In genomic region chr2:168078107-168078830, GRCm38 (mm10) we compare ENCODE assay signal across 8 mouse cellular contexts. TPM values are rescaled to one million over a fixed set of nuclear protein-coding genes. Genes with fewer than 3 reads are reported as not detected.
DNase-seq lines count a peak whose midpoint lies in the region; ATAC-seq and TF ChIP-seq lines count a peak whose summit lies in the region.

No protein-coding gene starts in this region.

- H3K27ac ChIP-seq in limb, embryonic 11.5 days (replicated peaks; ENCODE audit: low read depth, low read length): no peak overlapping the region
- H3K27ac ChIP-seq in limb, embryonic 10.5 days: no peak overlapping the region
- peak overlapping the region; percentile 91 for H3K27ac ChIP-seq in lung, embryonic 15.5 days
- H3K27ac ChIP-seq in layer of hippocampus, adult 2 months: no peak overlapping the region

- H3K4me2 ChIP-seq in limb, embryonic 11.5 days (ENCODE audit: low read depth, severe bottlenecking): no peak overlapping the region
- H3K4me2 ChIP-seq in lung, embryonic 15.5 days: 0 out of 2 replicates have a peak overlapping the region, but pooled peaks have one; percentile 14

- H3K9me3 ChIP-seq in limb, embryonic 11.5 days (ENCODE audit: control insufficient read depth, low read length): no peaks in the 10 kb centered on the region
- H3K9me3 ChIP-seq in limb, embryonic 10.5 days (replicated peaks): no peaks in the 10 kb centered on the region
- no peaks in the 10 kb centered on the region for H3K9me3 ChIP-seq in lung, embryonic 15.5 days

- no peak for TF ChIP-seq CTCF in layer of hippocampus, adult 2 months (conservative IDR thresholded peaks at IDR 0.05)

- no peak for DNase-seq in limb, embryonic 11.5 days (ENCODE audit: low spot score)
- DNase-seq in limb, embryonic 10.5 days (ENCODE audit: low spot score): no peak
- peak; percentile 86 for DNase-seq in kidney, adult 11 months
- peak; percentile 65 for DNase-seq in testis, postnatal 10 days (ENCODE audit: low spot score)
- no peak for DNase-seq in adrenal gland, adult (ENCODE audit: inconsistent age in 2 of 2, low spot score in 1 of 2)
- no peak for DNase-seq in layer of hippocampus, adult 2 months (ENCODE audit: low spot score in 2 of 2)
- DNase-seq in layer of hippocampus, adult 9-11 months: no peak

- 32% methylated on average over 15 of the region's 15 CpGs for WGBS in limb, embryonic 11.5 days
- 41% methylated on average over 15 of the region's 15 CpGs for WGBS in limb, embryonic 10.5 days
- 19% methylated on average over 15 of the region's 15 CpGs for WGBS in lung, embryonic 15.5 days

- 0 out of 2 replicates have a peak overlapping the region, but pooled peaks have one; percentile 12 for H3K9ac ChIP-seq in limb, embryonic 11.5 days (ENCODE audit: low read length)
- no peak overlapping the region for H3K9ac ChIP-seq in lung, embryonic 15.5 days

- no peak for ATAC-seq in limb, embryonic 11.5 days (ENCODE audit: insufficient number of reproducible peaks, low FRiP score, low TSS enrichment, low read depth)
- no peak for ATAC-seq in lung, embryonic 15.5 days (ENCODE audit: borderline replicate concordance, extremely low read depth, low FRiP score, low TSS enrichment)

- peaks cover 11% of the 10 kb centered on the region for H3K4me1 ChIP-seq in limb, embryonic 11.5 days (ENCODE audit: control insufficient read depth, insufficient read depth, low read length)
- H3K4me1 ChIP-seq in limb, embryonic 10.5 days: peaks cover 58% of the 10 kb centered on the region
- peaks cover 49% of the 10 kb centered on the region for H3K4me1 ChIP-seq in lung, embryonic 15.5 days

- H3K36me3 ChIP-seq in limb, embryonic 11.5 days (ENCODE audit: control insufficient read depth, insufficient read depth, low read length): no peaks in the 10 kb centered on the region
- H3K36me3 ChIP-seq in limb, embryonic 10.5 days: no peaks in the 10 kb centered on the region
- H3K36me3 ChIP-seq in lung, embryonic 15.5 days: no peaks in the 10 kb centered on the region

- H3K27me3 ChIP-seq in limb, embryonic 11.5 days (ENCODE audit: control insufficient read depth, insufficient read depth, low read length): peaks cover 10% of the 10 kb centered on the region
- peaks cover 47% of the 10 kb centered on the region for H3K27me3 ChIP-seq in limb, embryonic 10.5 days (ENCODE audit: low read depth, poor library complexity, severe bottlenecking)
- peaks cover 39% of the 10 kb centered on the region for H3K27me3 ChIP-seq in lung, embryonic 15.5 days

- H3K4me3 ChIP-seq in limb, embryonic 11.5 days (ENCODE audit: low read depth, low read length): no peak overlapping the region
- no peak overlapping the region for H3K4me3 ChIP-seq in limb, embryonic 10.5 days
- no peak overlapping the region for H3K4me3 ChIP-seq in lung, embryonic 15.5 days
- H3K4me3 ChIP-seq in layer of hippocampus, adult 2 months: no peak overlapping the region

RNA-seq across cellular contexts. Expression of gene Pard6b, which starts 2.5 kb away (rescaled TPM):
- 5.0 and 5.7 TPM in 2 replicates for polyA plus RNA-seq in limb, embryonic 11.5 days (2014; fragmentation: Nextera tagmentation; extraction: Ambion mirVana)
- 4.5 and 6.0 TPM in 2 replicates for polyA plus RNA-seq in limb, embryonic 10.5 days (2016; fragmentation: Nextera tagmentation; extraction: Ambion mirVana)
- polyA plus RNA-seq in lung, embryonic 15.5 days (2015; fragmentation: Nextera tagmentation; extraction: Ambion mirVana): 10.8 and 12.8 TPM in 2 replicates
- 1 to 10 TPM; 3.6 to 4.3 TPM for total RNA-seq in layer of hippocampus, adult 2 months (2021)

Comparison
In these comparisons a context has a peak if more than half of its experiments do, and no peak if none do; other contexts are left out.
1. DNase-seq: peak in kidney, adult 11 months (single experiment) and testis, postnatal 10 days (single experiment); none in limb, embryonic 11.5 days (single experiment), limb, embryonic 10.5 days (single experiment), adrenal gland, adult (0 of 2), layer of hippocampus, adult 2 months (0 of 2) and layer of hippocampus, adult 9-11 months (single experiment).